Mouse (Mus musculus) lung, postnatal 0 days (tissue): Measurements from ENCODE around the gene Pi4kb. TPM values are rescaled to one million over a fixed set of nuclear protein-coding genes. Genes with fewer than 3 reads are reported as not detected.
"Not testable (repeated sequence)": the region's sequence is repeated elsewhere in the genome, so short reads cannot be mapped to it uniquely, and the experiment has no call there.

Experiments
- ATAC-seq: fragments of 200-750 bp; cut with Nextera tagmentation; 2 replicates; pipeline ENCODE4 v1.8.0; 2017; ENCODE audit warnings: moderate library complexity
- DNase-seq: peaks from one replicate; pipeline ENCODE4 v3.0.0-alpha.2; 2016; ENCODE audit warnings: low spot score
- H3K27ac ChIP-seq: fragments of 300-500 bp; sonication (generic); 2 replicates; pipeline ENCODE4 v1.5.1; 2014; ENCODE audit warnings: antibody characterized with exemption, mild to moderate bottlenecking, low read length, mixed read lengths
- H3K27me3 ChIP-seq: fragments of 300-500 bp; sonication (generic); replicated peaks from 2 replicates; pipeline ENCODE4 v1.6.1; 2014; ENCODE audit warnings: low read length, mixed read lengths; ENCODE audit not compliant: insufficient read depth
- H3K36me3 ChIP-seq: fragments of 300-500 bp; sonication (generic); 2 replicates; pipeline ENCODE4 v1.6.1; 2014; ENCODE audit warnings: low read length, mixed read lengths; ENCODE audit not compliant: insufficient read depth
- H3K4me1 ChIP-seq: fragments of 300-500 bp; sonication (generic); 2 replicates; pipeline ENCODE4 v1.6.1; 2014; ENCODE audit warnings: antibody characterized with exemption, low read depth, low read length, mixed read lengths; ENCODE audit not compliant: insufficient read depth
- H3K4me2 ChIP-seq: fragments of 300-500 bp; sonication (generic); replicated peaks from 2 replicates; pipeline ENCODE4 v1.6.1; 2014; ENCODE audit warnings: low read depth, mild to moderate bottlenecking, low read length, moderate library complexity, mixed read lengths
- H3K4me3 ChIP-seq: fragments of 300-500 bp; sonication (generic); 2 replicates; pipeline ENCODE4 v1.5.1; 2014; ENCODE audit warnings: low read depth, low read length
- H3K9ac ChIP-seq: fragments of 300-500 bp; sonication (generic); replicated peaks from 2 replicates; pipeline ENCODE4 v1.6.1; 2014; ENCODE audit warnings: low read depth, mild to moderate bottlenecking
- H3K9me3 ChIP-seq: fragments of 300-500 bp; sonication (generic); 2 replicates; pipeline ENCODE4 v1.6.1; 2016; ENCODE audit warnings: low read length, mixed read lengths
- CTCF ChIP-seq: IDR thresholded peaks from 2 replicates; pipeline ENCODE4 v1.5.1; 2016; ENCODE audit warnings: antibody characterized with exemption, mild to moderate bottlenecking
- EP300 ChIP-seq: IDR thresholded peaks from 2 replicates; pipeline ENCODE4 v1.6.1; 2016; ENCODE audit warnings: antibody characterized with exemption, mild to moderate bottlenecking, control low read depth
- WGBS: fragments of 180-500 bp; shearing (Covaris S2); extraction: QIAGEN DNeasy Blood & Tissue Kit; methylation state at CpG from one replicate; pipeline ENCODE4 v1.1.7; 2014; 5-methylcytosine and 5-hydroxymethylcytosine counted together
- polyA plus RNA-seq: library from polyadenylated mRNA; unstranded; fragments of >200 nt; fragmentation: Nextera tagmentation; extraction: Ambion mirVana; gene quantifications from 2 replicates; pipeline ENCODE4 v1.2.1, GENCODE M21; 2015

The Pi4kb gene
- polyA plus RNA-seq = 13.6 and 15.6 TPM in 2 replicates

DNA sequence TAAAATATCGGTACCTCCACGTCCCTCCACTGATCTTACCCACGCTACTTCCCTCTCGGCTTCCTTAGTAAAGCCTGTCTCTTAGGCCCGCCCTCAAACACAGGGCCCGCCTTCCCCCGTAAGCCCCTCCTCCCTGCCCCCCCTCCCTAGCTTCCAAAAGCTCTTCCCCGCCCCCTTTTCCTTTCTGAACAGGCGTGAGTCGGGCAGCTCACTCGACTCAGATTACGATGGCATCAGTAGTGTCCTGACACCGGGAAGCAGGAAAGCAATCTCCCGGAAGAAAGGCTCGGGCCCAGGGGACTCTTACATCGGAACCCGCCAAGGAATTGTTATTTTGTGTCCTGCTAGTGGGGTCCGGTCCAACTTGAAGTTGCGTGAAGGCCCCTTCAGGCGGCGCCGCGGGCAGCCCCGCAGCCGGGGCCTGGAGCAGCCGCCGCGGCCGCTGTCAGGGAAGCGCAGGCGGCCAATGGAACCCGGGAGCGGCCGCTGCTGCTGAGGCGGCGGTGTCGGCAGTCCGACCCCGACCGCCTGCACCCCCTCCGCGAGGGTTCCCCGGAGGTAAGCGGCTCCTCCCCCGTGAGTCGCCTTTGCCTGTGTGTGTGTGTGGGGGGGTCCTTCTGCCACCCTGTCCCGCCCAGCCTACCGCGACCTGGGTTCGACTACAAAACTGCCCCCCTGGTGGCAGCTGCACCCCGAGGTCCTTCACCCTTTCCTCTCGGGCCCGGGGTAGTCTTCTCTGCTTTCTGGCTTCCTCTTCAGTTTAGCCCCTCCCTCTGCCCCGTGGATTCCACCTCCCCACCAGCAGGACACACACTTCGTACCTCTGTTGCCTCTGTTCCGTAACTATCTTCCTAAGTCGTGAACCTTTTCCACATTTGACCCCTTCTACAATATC lies at the start of gene Pi4kb:
TSS of gene Pi4kb (plus strand) at position 204 of the 895 bp plus-strand sequence.
- Histone ChIP-seq H3K9ac (peak within 1 kb of the TSS; percentile 94), H3K4me1 (peaks cover 12% of the 10 kb centered on the region; the same call in 1 of the 2 replicates), H3K27me3 (no peaks in the 10 kb centered on the region), H3K27ac (peak within 1 kb of the TSS; percentile 98), H3K36me3 (no peaks in the 10 kb centered on the region), H3K4me2 (peak within 1 kb of the TSS; percentile 73), H3K4me3 (peak within 1 kb of the TSS; percentile 94), H3K9me3 (no peaks in the 10 kb centered on the region)
- ATAC-seq (peak; percentile 95), DNase-seq (peak; percentile 96)
- TF ChIP-seq EP300 = peak; percentile 59
- peak; percentile 11 for TF ChIP-seq CTCF
- under 1% methylated on average over 51 of the region's 57 CpGs for WGBS

DNA sequence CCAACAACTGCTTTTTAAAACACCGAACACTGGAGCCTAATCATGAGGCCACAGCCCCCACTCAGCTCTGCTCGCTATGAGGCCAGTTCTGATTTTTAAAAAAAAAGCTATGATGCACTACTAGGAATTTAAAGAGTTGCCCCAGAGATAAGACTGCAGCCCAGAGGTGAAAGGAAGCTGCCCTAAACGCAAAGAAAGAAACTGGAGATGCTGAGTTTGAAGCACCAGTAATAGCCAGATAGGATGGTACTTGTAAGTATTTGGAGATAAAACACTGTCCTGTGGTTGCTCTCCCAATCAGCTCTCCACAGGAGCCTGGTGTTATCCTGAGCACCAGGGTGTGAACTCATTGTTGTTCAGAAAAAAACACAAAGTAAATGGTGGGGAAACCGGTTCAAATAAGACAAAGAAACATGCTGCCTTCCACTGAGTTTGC lies 48.2 kb upstream of the Pi4kb start:
- peak; percentile 55 for DNase-seq
- not testable (repeated sequence) for ATAC-seq, H3K36me3 ChIP-seq, H3K9ac ChIP-seq, H3K4me3 ChIP-seq, H3K9me3 ChIP-seq, H3K4me1 ChIP-seq, H3K27ac ChIP-seq, H3K27me3 ChIP-seq, H3K4me2 ChIP-seq
- 32% methylated on average over 4 of the region's 4 CpGs for WGBS

DNA sequence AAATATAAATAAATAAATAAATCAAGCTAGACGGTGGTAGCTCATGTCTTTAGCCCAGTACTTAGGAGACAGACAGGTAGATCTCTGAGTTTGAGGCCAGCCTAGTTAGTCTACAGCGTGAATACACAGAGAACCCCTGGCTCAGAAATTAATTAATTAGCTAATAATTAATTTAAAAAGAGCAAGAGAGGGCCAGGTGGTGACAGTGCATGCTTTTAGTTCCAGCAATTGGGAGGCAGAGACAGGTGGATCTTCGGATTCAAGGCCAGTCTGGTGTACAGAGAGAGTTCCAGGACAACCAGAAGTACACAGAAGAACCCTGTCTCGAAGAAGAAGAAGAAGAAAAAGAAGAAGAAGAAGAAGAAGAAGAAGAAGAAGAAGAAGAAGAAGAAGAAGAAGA lies 45.6 kb upstream of the Pi4kb start:
- not testable (repeated sequence) for H3K36me3 ChIP-seq, H3K27me3 ChIP-seq, DNase-seq, ATAC-seq, H3K4me1 ChIP-seq, H3K9ac ChIP-seq, H3K4me2 ChIP-seq, H3K9me3 ChIP-seq, H3K27ac ChIP-seq, H3K4me3 ChIP-seq
- 81% methylated on average over 2 of the region's 4 CpGs for WGBS

DNA sequence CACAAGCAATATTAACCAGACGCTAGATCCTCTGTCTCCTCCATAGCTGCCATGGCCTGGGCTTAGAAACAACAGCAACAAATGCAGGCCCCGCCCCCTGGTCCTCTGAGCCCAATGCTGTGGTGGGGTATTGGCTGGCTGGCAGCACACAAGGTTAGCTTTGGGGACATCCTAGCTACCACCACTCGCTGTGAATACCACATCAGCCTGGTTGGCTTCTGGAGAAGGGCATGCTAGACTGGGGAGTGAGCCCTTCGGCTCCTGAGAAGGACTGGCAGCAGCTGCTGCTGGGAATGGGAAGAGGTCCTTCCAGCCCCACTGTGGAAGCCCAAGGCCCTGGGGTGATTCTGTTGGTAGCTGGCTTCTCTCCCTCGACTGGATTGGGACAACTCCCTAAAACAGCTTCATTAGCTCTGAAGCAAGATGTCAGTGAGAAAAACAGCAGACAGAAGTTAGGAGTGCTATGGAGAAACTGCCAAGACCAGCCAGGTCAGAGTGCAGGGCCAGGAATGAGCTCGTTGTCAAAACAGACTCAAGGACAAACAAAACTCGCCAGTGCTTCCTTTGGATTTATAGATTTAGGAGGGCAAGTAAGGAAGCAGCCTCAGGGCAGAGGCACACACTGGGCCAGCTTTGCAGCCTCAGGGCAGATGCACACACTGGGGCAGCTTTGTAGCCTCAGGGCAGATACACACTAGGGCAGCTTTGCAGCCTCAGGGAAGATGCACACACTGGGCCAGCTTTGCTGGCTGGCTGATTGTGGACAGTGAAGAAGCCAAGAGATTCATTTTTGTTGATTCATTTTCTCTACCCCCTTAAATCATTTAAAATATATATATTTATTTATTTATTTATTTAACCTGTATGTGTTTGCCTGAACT lies 43.9 kb upstream of the Pi4kb start:
- not testable (repeated sequence) for H3K9me3 ChIP-seq, H3K36me3 ChIP-seq, H3K4me2 ChIP-seq, H3K4me3 ChIP-seq, H3K27me3 ChIP-seq, H3K4me1 ChIP-seq, H3K9ac ChIP-seq
- peak; percentile 92 for DNase-seq
- peak overlapping the region; percentile 95 for H3K27ac ChIP-seq
- 31% methylated on average over 7 of the region's 7 CpGs for WGBS
- TF ChIP-seq EP300 = peak; percentile 49; the same call in 1 of the 2 replicates
- peak; percentile 27 for ATAC-seq

DNA sequence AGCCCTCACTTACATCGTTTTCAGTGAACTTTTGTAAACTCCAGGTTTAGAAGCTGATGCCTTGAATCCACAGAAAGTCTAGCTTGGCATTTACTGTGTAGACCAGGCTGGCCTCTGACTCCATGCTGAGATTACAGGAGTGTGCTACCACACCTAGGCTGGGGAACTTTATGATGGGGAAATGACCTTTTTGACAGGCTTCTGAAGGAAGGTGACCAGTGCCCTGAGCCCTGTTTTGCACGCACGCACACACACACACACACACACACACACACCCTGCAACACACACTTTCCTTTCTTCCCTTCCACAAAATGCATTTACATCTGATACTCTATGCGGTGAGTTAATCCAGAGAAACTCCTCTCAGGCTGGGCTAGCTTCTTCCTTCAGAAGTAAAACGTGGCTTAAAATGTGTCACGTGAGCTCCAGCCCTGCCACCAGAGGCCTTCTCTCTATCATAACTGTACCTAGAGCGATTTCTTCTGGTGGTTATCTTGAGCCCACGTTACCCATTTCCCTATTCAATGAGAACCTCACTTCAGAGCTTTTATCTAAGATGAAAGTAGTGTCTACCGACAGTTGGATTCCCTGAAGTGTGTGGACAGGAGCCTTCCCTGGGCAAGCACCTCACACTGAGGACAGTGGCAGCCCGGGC lies 43.0 kb upstream of the Pi4kb start:
- not testable (repeated sequence) for H3K27me3 ChIP-seq, H3K9me3 ChIP-seq, H3K4me2 ChIP-seq, H3K4me1 ChIP-seq, DNase-seq, H3K36me3 ChIP-seq, H3K4me3 ChIP-seq, ATAC-seq, H3K9ac ChIP-seq
- WGBS = 69% methylated on average over 10 of the region's 10 CpGs
- H3K27ac ChIP-seq = peak overlapping the region; percentile 95

DNA sequence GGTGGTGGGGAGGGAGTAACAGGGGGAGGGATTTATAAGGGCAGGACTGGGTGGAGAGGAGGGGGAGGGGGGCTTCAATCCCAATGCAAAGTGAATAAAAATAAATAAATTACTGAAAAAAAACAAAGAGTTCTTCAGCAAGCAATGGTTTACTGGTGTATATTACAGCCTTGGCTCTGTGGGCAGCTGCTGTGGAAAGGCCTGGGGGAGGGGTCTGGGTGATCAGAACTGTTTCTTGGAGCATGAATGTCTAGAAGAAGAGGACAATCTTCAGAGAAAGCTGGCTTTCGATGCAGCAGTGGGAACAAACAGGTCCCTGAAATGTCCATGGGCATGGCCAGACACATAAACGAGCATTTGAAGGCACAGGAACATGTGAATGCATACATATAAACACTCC lies 42.3 kb upstream of the Pi4kb start:
- DNase-seq = peak; percentile 52

More for the DNA sequence above, 42.3 kb upstream of the Pi4kb start:
- 19% methylated on average over 2 of the region's 2 CpGs for WGBS
- not testable (repeated sequence) for H3K9me3 ChIP-seq, H3K27me3 ChIP-seq, H3K4me2 ChIP-seq, ATAC-seq, H3K4me3 ChIP-seq, H3K9ac ChIP-seq, H3K4me1 ChIP-seq, H3K36me3 ChIP-seq
- peak overlapping the region; percentile 95 for H3K27ac ChIP-seq
